Mouse (Mus musculus) stomach, postnatal 0 days (tissue): ENCODE results near the gene Slc24a1.

ENCODE experiments used
- CTCF ChIP-seq: IDR thresholded peaks from 2 replicates; pipeline ENCODE4 v1.5.1; 2016; ENCODE audit warnings: antibody characterized with exemption, low read depth, mild to moderate bottlenecking, moderate library complexity
- EP300 ChIP-seq: optimal IDR thresholded peaks from 2 replicates; pipeline ENCODE3; 2016; ENCODE audit warnings: antibody characterized with exemption

DNA sequence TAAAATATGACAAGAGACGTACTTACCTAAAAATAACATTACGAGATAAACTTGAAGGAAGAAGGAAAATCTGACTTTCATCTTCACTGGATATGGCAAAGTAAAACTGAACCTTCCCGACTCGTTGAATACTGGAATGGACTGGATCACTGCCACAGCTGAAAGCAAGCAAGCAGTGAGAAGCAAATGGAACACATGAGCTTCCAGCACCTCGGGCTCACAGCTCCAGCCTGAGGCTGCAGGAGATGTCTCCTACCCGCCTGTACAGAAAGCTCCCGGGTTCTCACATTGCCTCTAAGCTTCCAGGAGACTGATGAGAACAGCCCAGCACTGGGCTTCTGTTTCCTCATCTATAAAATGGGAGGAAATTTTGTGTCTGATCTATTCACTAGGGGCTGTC is 38.9 kb upstream of the Slc24a1 start:
- TF ChIP-seq CTCF, result no peak
- TF ChIP-seq EP300, result no peak
